13 mouse cellular contexts compared by ENCODE assay signal in genomic region chr11:87751031-87751430, GRCm38 (mm10). TPM values are rescaled to one million over a fixed set of nuclear protein-coding genes. Genes with fewer than 3 reads are reported as not detected.
DNase-seq lines count a peak whose midpoint lies in the region; ATAC-seq and TF ChIP-seq lines count a peak whose summit lies in the region.
"Had no signal": no experiment of that assay in that cellular context is flagged by ENCODE, and none has a peak within 500 bp of the region (broad histone marks: within the 10 kb centered on the region; RNA-seq: fewer than 3 reads in every experiment).

No protein-coding gene starts in this region.

- no peak for ATAC-seq in heart, postnatal 0 days (ENCODE audit: insufficient read depth, low read depth)
- ATAC-seq in liver, embryonic 16.5 days (ENCODE audit: low read depth): no peak
- ATAC-seq in frontal cortex, adult (ENCODE audit: low TSS enrichment): no peak
- ATAC-seq: Patski had no signal

- no peak for TF ChIP-seq POLR2A in bone marrow macrophage, adult 2 months (IDR thresholded peaks at IDR 0.05; ENCODE audit: borderline replicate concordance, low read depth, low read length)

- intact Hi-C loops in heart, postnatal 14 days (cut with DNase I): no loop called here

- no peaks in the 10 kb centered on the region for H3K27me3 ChIP-seq in heart, postnatal 0 days (ENCODE audit: control insufficient read depth, insufficient read depth, low read length)
- H3K27me3 ChIP-seq in liver, embryonic 16.5 days (ENCODE audit: control insufficient read depth, insufficient read depth, low read depth, low read length): no peaks in the 10 kb centered on the region
- H3K27me3 ChIP-seq: embryonic facial prominence, embryonic 13.5 days; Patski had no signal

- H3K9ac ChIP-seq in heart, postnatal 0 days (replicated peaks; ENCODE audit: low read depth, low read length): no peak overlapping the region; the same call in 1 of the 2 replicates
- H3K9ac ChIP-seq in liver, embryonic 16.5 days (ENCODE audit: low read depth, low read length): peak overlapping the region; percentile 77
- H3K9ac ChIP-seq: embryonic facial prominence, embryonic 13.5 days had no signal

- peak overlapping the region; percentile 14; the same call in 1 of the 2 replicates for H3K4me3 ChIP-seq in heart, postnatal 0 days (ENCODE audit: low read depth, low read length)
- peak overlapping the region; percentile 61 for H3K4me3 ChIP-seq in bone marrow macrophage, adult 2 months (ENCODE audit: insufficient read depth, low read length)
- H3K4me3 ChIP-seq in liver, embryonic 16.5 days (ENCODE audit: low read depth, low read length): peak overlapping the region; percentile 59
- H3K4me3 ChIP-seq: embryonic facial prominence, embryonic 13.5 days had no signal

- no peaks in the 10 kb centered on the region for H3K36me3 ChIP-seq in heart, postnatal 0 days (replicated peaks; ENCODE audit: control insufficient read depth, insufficient read depth, low read length)
- H3K36me3 ChIP-seq in liver, embryonic 16.5 days (ENCODE audit: control insufficient read depth, insufficient read depth): no peaks in the 10 kb centered on the region
- H3K36me3 ChIP-seq: embryonic facial prominence, embryonic 13.5 days had no signal

- TF ChIP-seq CTCF in heart, postnatal 0 days (IDR thresholded peaks at IDR 0.05; ENCODE audit: low read depth): no peak
- no peak; the same call in 1 of the 2 replicates for TF ChIP-seq CTCF in bone marrow macrophage, adult 2 months (IDR thresholded peaks at IDR 0.05; ENCODE audit: low read depth, low read length)

- H3K27ac ChIP-seq in heart, postnatal 0 days (ENCODE audit: low read depth): peak overlapping the region; percentile 83; the same call in 1 of the 2 replicates
- H3K27ac ChIP-seq in bone marrow macrophage, adult 2 months (ENCODE audit: insufficient read depth, low read depth, low read length): peak overlapping the region; percentile 99
- peak overlapping the region; percentile 99 for H3K27ac ChIP-seq in liver, embryonic 16.5 days (ENCODE audit: low read length)
- H3K27ac ChIP-seq: embryonic facial prominence, embryonic 13.5 days had no signal

- 73% methylated on average over 8 of the region's 8 CpGs for WGBS in heart, postnatal 0 days
- 29% methylated on average over 8 of the region's 8 CpGs for WGBS in liver, embryonic 16.5 days (ENCODE audit: insufficient replicate concordance)

- DNase-seq in heart, postnatal 0 days (ENCODE audit: low spot score): no peak
- no peak for DNase-seq in heart, postnatal 14 days
- DNase-seq in CD4-positive helper T cell, adult 2 months (ENCODE audit: low read depth, low spot score): peak; percentile 74
- no peak for DNase-seq in cerebellum, postnatal 14 days
- no peak for DNase-seq in layer of hippocampus, postnatal 10 days (ENCODE audit: low spot score in 2 of 2)
- DNase-seq: gastrocnemius, postnatal 10 days; kidney, adult 11 months had no signal

- no peaks in the 10 kb centered on the region for H3K4me1 ChIP-seq in heart, postnatal 0 days (ENCODE audit: control insufficient read depth, insufficient read depth)
- peaks cover 50% of the 10 kb centered on the region for H3K4me1 ChIP-seq in bone marrow macrophage, adult 2 months (ENCODE audit: control insufficient read depth, insufficient read depth, low read length)
- peaks cover 73% of the 10 kb centered on the region for H3K4me1 ChIP-seq in liver, embryonic 16.5 days (ENCODE audit: control insufficient read depth, low read depth, low read length)

- peak overlapping the region; percentile 12; the same call in 1 of the 2 replicates for H3K4me2 ChIP-seq in heart, postnatal 0 days (ENCODE audit: low read depth, low read length)
- peak overlapping the region; percentile 85 for H3K4me2 ChIP-seq in liver, embryonic 16.5 days (ENCODE audit: low read depth, low read length)
- H3K4me2 ChIP-seq: embryonic facial prominence, embryonic 13.5 days had no signal

- no peaks in the 10 kb centered on the region for H3K9me3 ChIP-seq in heart, postnatal 0 days (replicated peaks; ENCODE audit: control insufficient read depth, low read length)
- H3K9me3 ChIP-seq in liver, embryonic 16.5 days (replicated peaks; ENCODE audit: control insufficient read depth, low read length): no peaks in the 10 kb centered on the region
- H3K9me3 ChIP-seq: embryonic facial prominence, embryonic 13.5 days had no signal

- no peak for TF ChIP-seq EP300 in heart, postnatal 0 days (IDR thresholded peaks at IDR 0.05; ENCODE audit: low read depth)

RNA-seq across cellular contexts. Expression of gene Tspoap1, which starts 9.3 kb away (rescaled TPM):
- 1.6 TPM in 1 of 2 replicates, not detected in the other for total RNA-seq in heart, postnatal 0 days (2014; rRNA removed; ENCODE audit: low replicate concordance)
- 0.12 TPM in 1 of 2 replicates, not detected in the other for polyA plus RNA-seq in heart, postnatal 0 days (2015; fragmentation: Nextera tagmentation; extraction: Ambion mirVana)
- under 1 TPM; 0.17 to 0.19 TPM for total RNA-seq in heart, postnatal 14 days (2021)
- 2.6 and 2.9 TPM in 2 replicates for polyA plus RNA-seq in bone marrow macrophage, adult 2 months (2012; ENCODE audit: insufficient read depth, insufficient read length, missing spikeins)
- 1.7 and 2.7 TPM in 2 replicates for polyA plus RNA-seq in liver, embryonic 16.5 days (2015; fragmentation: Nextera tagmentation; extraction: Ambion mirVana)
- total RNA-seq in layer of hippocampus, postnatal 10 days (2021): 100 to 1,000 TPM; 149 to 174 TPM

RNA-seq across cellular contexts. Expression of gene Supt4a, which starts 13.7 kb away (rescaled TPM):
- total RNA-seq in heart, postnatal 0 days (2014; rRNA removed; ENCODE audit: low replicate concordance): 50.3 and 73.7 TPM in 2 replicates
- 101 and 104 TPM in 2 replicates for polyA plus RNA-seq in heart, postnatal 0 days (2015; fragmentation: Nextera tagmentation; extraction: Ambion mirVana)
- total RNA-seq in heart, postnatal 14 days (2021): 10 to 100 TPM; 47.8 to 51.1 TPM
- polyA plus RNA-seq in bone marrow macrophage, adult 2 months (2012; ENCODE audit: insufficient read depth, insufficient read length, missing spikeins): 136 and 142 TPM in 2 replicates
- polyA plus RNA-seq in liver, embryonic 16.5 days (2015; fragmentation: Nextera tagmentation; extraction: Ambion mirVana): 180 and 196 TPM in 2 replicates
- total RNA-seq in layer of hippocampus, postnatal 10 days (2021): 10 to 100 TPM; 56.1 to 59.9 TPM

RNA-seq across cellular contexts. Expression of gene Mpo, which starts 42.4 kb away (rescaled TPM):
- 0.46 and 2.6 TPM in 2 replicates for total RNA-seq in heart, postnatal 0 days (2014; rRNA removed; ENCODE audit: low replicate concordance)
- polyA plus RNA-seq in heart, postnatal 0 days (2015; fragmentation: Nextera tagmentation; extraction: Ambion mirVana): 0.26 and 0.36 TPM in 2 replicates
- under 1 TPM in 1 of 2 experiments, not detected in 1; 0.61 TPM for total RNA-seq in heart, postnatal 14 days (2021)
- polyA plus RNA-seq in bone marrow macrophage, adult 2 months (2012; ENCODE audit: insufficient read depth, insufficient read length, missing spikeins): 1.1 and 1.7 TPM in 2 replicates
- 420 and 425 TPM in 2 replicates for polyA plus RNA-seq in liver, embryonic 16.5 days (2015; fragmentation: Nextera tagmentation; extraction: Ambion mirVana)
- under 1 TPM; 0.48 to 0.62 TPM for total RNA-seq in layer of hippocampus, postnatal 10 days (2021)
- total RNA-seq: left cerebral cortex, postnatal 25 days had no signal
- polyA plus RNA-seq: Patski had no signal

Comparison
In these comparisons a context has a peak if more than half of its experiments do, and no peak if none do; other contexts are left out.
1. RNA of gene Tspoap1, which starts 9.3 kb away (total RNA-seq): 149 to 174 TPM in layer of hippocampus, postnatal 10 days; 0.17 to 0.19 TPM in heart, postnatal 14 days and 1.6 TPM in heart, postnatal 0 days; every median in the first group is over 10 times any median in the second.
2. Peak in every context shown above with its lines, with median percentiles within 50 percentile points of each other: H3K27ac ChIP-seq and H3K4me3 ChIP-seq.